Mouse (Mus musculus): ENCODE results near the gene AY358078.
"Not testable (repeated sequence)": the region's sequence is repeated elsewhere in the genome, so short reads cannot be mapped to it uniquely, and the experiment has no call there.

- peak; percentile 32; the same call in 1 of the 2 replicates for TF ChIP-seq CTCF (IDR thresholded peaks at IDR 0.05; ENCODE audit: control insufficient read depth, insufficient read depth, low read length)
- not testable (repeated sequence) for TF ChIP-seq POLR2A (IDR thresholded peaks at IDR 0.05; ENCODE audit: borderline replicate concordance, control insufficient read depth, low read depth, low read length)
Measured at GRCm38 (mm10) chr14:51851006-51851405, 51.2 kb downstream of the AY358078 start.

Data from bone marrow, adult 2 months (tissue).